Mouse (Mus musculus) right cerebral cortex, postnatal 25 days (tissue): ENCODE measurements around the gene 1810009J06Rik.
"Not testable (repeated sequence)": the region's sequence is repeated elsewhere in the genome, so short reads cannot be mapped to it uniquely, and the experiment has no call there.

Source experiments
- DNase-seq: peaks from one replicate; pipeline ENCODE4 v3.0.0; 2022

Gene 1810009J06Rik

GRCm38 (mm10) chr6:40964454-40964853 lies at the start of gene 1810009J06Rik:
Gene 1810009J06Rik, plus strand, starts transcription at chr6:40964754.
- not testable (repeated sequence) for DNase-seq

- DNase-seq, result no peak
Observed at GRCm38 (mm10) chr6:40919954-40920353, 44.6 kb upstream of the 1810009J06Rik start.

- no peak for DNase-seq
Observed at GRCm38 (mm10) chr6:40940457-40940856, 24.1 kb upstream of the 1810009J06Rik start, which contains the start of gene 1700074P13Rik. Gene 1700074P13Rik, minus strand, starts transcription at chr6:40940557.

- no peak for DNase-seq
Observed at GRCm38 (mm10) chr6:40951770-40952169, 12.8 kb upstream of the 1810009J06Rik start, which contains the start of gene Gm4744. Gene Gm4744, minus strand, starts transcription at chr6:40951870.

GRCm38 (mm10) chr6:40953716-40954115 lies 10.8 kb upstream of the 1810009J06Rik start:
- DNase-seq, result no peak

- DNase-seq, result not testable (repeated sequence)
Observed at GRCm38 (mm10) chr6:40999379-40999778, 34.8 kb downstream of the 1810009J06Rik start, which contains the start of gene Gm2663. Gene Gm2663, minus strand, starts transcription at chr6:40999479.

GRCm38 (mm10) chr6:41015065-41015464 lies 50.5 kb downstream of the 1810009J06Rik start:
- DNase-seq, result no peak
